Mouse (Mus musculus) embryonic fibroblast, embryonic 13.5 days (primary cell): ENCODE data around the gene Acvr2a.

Source experiments
- CTCF ChIP-seq: IDR thresholded peaks from 2 replicates; pipeline ENCODE4 v1.5.1; 2011; ENCODE audit warnings: mild to moderate bottlenecking, control low read depth, low read length, moderate library complexity, borderline replicate concordance; ENCODE audit not compliant: insufficient read depth
- POLR2A ChIP-seq: IDR thresholded peaks from 2 replicates; pipeline ENCODE4 v1.6.1; 2011; ENCODE audit warnings: low read depth, mild to moderate bottlenecking, control low read depth, low read length, moderate library complexity

GRCm38 (mm10) chr2:48775281-48775680 lies 38.6 kb upstream of the Acvr2a start:
- no peak for TF ChIP-seq POLR2A
- no peak for TF ChIP-seq CTCF
